Mouse (Mus musculus) hindbrain, embryonic 12.5 days (tissue): ENCODE data around the gene Mettl23. TPM values are rescaled to one million over a fixed set of nuclear protein-coding genes. Genes with fewer than 3 reads are reported as not detected.

Experiments
- polyA plus RNA-seq: library from polyadenylated mRNA; unstranded; fragments of >200 nt; fragmentation: Nextera tagmentation; extraction: Ambion mirVana; gene quantifications from 2 replicates; pipeline ENCODE4 v1.2.1, GENCODE M21; 2016

Gene Mettl23
- polyA plus RNA-seq, 1 experiment from 2014 or later = 64.9 TPM

Other genes starting within 250 kb of the Mettl23 start
- gene Rhbdf2, start 216.3 kb upstream of the Mettl23 start, polyA plus RNA-seq = 3.7 and 4.5 TPM in 2 replicates
- gene Prcd, start 189.7 kb upstream of the Mettl23 start, polyA plus RNA-seq = 0.34 and 0.43 TPM in 2 replicates
- 4.5 and 5.9 TPM in 2 replicates for gene Cygb, start 189.0 kb upstream of the Mettl23 start, polyA plus RNA-seq
- not detected in 2 replicates for gene St6galnac1, start 67.8 kb upstream of the Mettl23 start, polyA plus RNA-seq
- 95.0 and 105 TPM in 2 replicates for gene Mxra7, start 15.2 kb upstream of the Mettl23 start, polyA plus RNA-seq
- 82.3 and 82.9 TPM in 2 replicates for gene Jmjd6, start 171 bp downstream of the Mettl23 start, polyA plus RNA-seq
- gene Mfsd11, start 9.2 kb downstream of the Mettl23 start, polyA plus RNA-seq = 43.3 and 47.6 TPM in 2 replicates
- 822 and 828 TPM in 2 replicates for gene Srsf2, start 9.8 kb downstream of the Mettl23 start, polyA plus RNA-seq
- gene Mgat5b, start 75.6 kb downstream of the Mettl23 start, polyA plus RNA-seq = 23.8 TPM in 2 replicates